Mouse (Mus musculus) limb, embryonic 12.5 days (tissue): ENCODE measurements around the gene Ugt2b5. TPM values are rescaled to one million over a fixed set of nuclear protein-coding genes. Genes with fewer than 3 reads are reported as not detected.
"Not testable (repeated sequence)": the region's sequence is repeated elsewhere in the genome, so short reads cannot be mapped to it uniquely, and the experiment has no call there.

ENCODE experiments used
- ATAC-seq: fragments of 200-750 bp; cut with Nextera tagmentation; 2 replicates; pipeline ENCODE4 v1.8.0; 2017; ENCODE audit warnings: low read depth, moderate TSS enrichment; ENCODE audit not compliant: insufficient number of reproducible peaks, insufficient read depth, low FRiP score, low TSS enrichment
- H3K27ac ChIP-seq: fragments of 300-500 bp; sonication (generic); 2 replicates; pipeline ENCODE4 v1.5.1; 2016; ENCODE audit warnings: mild to moderate bottlenecking, moderate library complexity
- H3K27me3 ChIP-seq: fragments of 300-500 bp; sonication (generic); 2 replicates; pipeline ENCODE4 v1.6.1; 2016; ENCODE audit warnings: mild to moderate bottlenecking, moderate library complexity
- H3K36me3 ChIP-seq: fragments of 300-500 bp; sonication (generic); 2 replicates; pipeline ENCODE4 v1.6.1; 2016; ENCODE audit warnings: mild to moderate bottlenecking, moderate library complexity
- H3K4me1 ChIP-seq: fragments of 300-500 bp; sonication (generic); replicated peaks from 2 replicates; pipeline ENCODE4 v1.6.1; 2016
- H3K4me2 ChIP-seq: fragments of 300-500 bp; sonication (generic); 2 replicates; pipeline ENCODE4 v1.6.1; 2016; ENCODE audit warnings: mild to moderate bottlenecking, moderate library complexity
- H3K4me3 ChIP-seq: fragments of 300-500 bp; sonication (generic); replicated peaks from 2 replicates; pipeline ENCODE4 v1.5.1; 2016; ENCODE audit warnings: mild to moderate bottlenecking
- H3K9ac ChIP-seq: fragments of 300-500 bp; sonication (generic); replicated peaks from 2 replicates; pipeline ENCODE4 v1.6.1; 2016; ENCODE audit warnings: mild to moderate bottlenecking, moderate library complexity
- H3K9me3 ChIP-seq: fragments of 300-500 bp; sonication (generic); 2 replicates; pipeline ENCODE4 v1.6.1; 2016; ENCODE audit warnings: mild to moderate bottlenecking, moderate library complexity
- WGBS: fragments of 180-500 bp; shearing (Covaris S2); methylation state at CpG from one replicate; pipeline ENCODE4 v1.1.7; 2016; 5-methylcytosine and 5-hydroxymethylcytosine counted together
- polyA plus RNA-seq: library from polyadenylated mRNA; unstranded; fragments of >200 nt; fragmentation: Nextera tagmentation; extraction: Ambion mirVana; gene quantifications from 2 replicates; pipeline ENCODE4 v1.2.1, GENCODE M21; 2016

Ugt2b5 gene
- not detected in 2 replicates for polyA plus RNA-seq

DNA sequence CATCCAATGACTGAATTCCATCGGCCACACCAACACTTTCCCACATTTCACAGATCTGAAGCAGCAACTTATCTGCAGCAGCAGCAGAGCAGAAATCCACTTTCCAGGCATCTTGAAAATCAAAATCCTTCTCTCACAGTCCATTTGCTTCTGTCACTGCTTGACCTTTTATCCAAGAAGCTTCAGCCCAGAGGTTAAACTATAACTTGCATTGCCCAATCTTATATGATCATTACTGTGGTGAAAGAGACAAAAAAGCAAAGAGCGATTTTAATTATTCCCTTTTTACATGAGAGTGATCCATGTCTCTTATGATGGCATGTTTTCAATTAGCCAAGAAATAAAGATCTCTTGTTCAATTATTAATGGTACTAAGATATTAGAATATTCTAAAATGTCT, at the start of gene Ugt2b5:
TSS of gene Ugt2b5 (minus strand) at position 123 of the 400 bp plus-strand sequence.
- H3K36me3 ChIP-seq, H3K4me2 ChIP-seq, ATAC-seq, H3K4me1 ChIP-seq, H3K27ac ChIP-seq, H3K4me3 ChIP-seq, H3K9me3 ChIP-seq, H3K27me3 ChIP-seq, H3K9ac ChIP-seq: not testable (repeated sequence)
- 95% methylated on average over 2 of the region's 2 CpGs for WGBS

DNA sequence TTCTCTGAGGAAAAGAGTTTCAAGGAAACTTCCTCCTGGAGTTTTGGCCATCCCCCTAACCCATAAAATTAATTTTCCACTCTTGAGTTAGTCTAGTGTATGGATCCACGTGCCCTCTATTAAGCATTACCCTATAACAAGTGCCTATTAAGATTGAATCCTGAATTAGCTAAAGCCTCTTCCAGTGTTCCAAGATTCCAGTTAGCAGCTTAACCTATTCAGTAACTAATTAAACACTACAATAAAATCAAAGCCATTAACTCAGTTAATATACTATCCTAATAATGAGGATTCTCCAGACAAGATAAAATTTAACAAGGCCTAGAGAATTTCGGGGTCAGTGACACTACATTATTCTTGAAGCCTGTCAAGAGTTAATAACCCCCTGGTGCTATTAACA, 35.7 kb upstream of the Ugt2b5 start:
- not testable (repeated sequence) for H3K4me1 ChIP-seq, ATAC-seq, H3K9me3 ChIP-seq, H3K4me3 ChIP-seq, H3K27me3 ChIP-seq, H3K9ac ChIP-seq, H3K27ac ChIP-seq, H3K4me2 ChIP-seq, H3K36me3 ChIP-seq
- 56% methylated on average over 2 of the region's 2 CpGs for WGBS

DNA sequence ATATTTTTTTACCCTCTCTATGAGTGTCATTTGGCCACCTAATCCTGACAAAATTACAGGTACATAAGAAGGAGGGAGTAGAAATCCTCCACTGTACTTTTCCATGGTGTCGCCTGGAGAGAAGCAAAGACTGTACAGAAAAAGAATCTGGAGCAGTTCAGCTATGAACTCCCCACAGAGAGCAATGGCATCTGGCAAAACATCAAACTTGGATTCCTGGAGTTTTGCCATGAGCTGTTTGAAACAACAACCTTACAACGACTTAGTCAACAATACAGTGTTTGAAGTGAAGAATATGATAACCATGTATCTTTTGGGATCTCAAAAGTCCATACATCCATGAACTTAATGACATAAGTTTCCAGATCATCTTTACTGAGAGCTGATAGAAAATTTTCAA, 34.6 kb upstream of the Ugt2b5 start:
- H3K27me3 ChIP-seq, result no peaks in the 10 kb centered on the region
- no peaks in the 10 kb centered on the region for H3K4me1 ChIP-seq
- no peak overlapping the region for H3K4me3 ChIP-seq
- H3K9me3 ChIP-seq, result no peaks in the 10 kb centered on the region
- ATAC-seq, result no peak
- no peaks in the 10 kb centered on the region for H3K36me3 ChIP-seq
- H3K9ac ChIP-seq, result no peak overlapping the region
- WGBS, result 81% methylated on average over 2 of the region's 2 CpGs
- H3K27ac ChIP-seq, result no peak overlapping the region
- no peak overlapping the region for H3K4me2 ChIP-seq

DNA sequence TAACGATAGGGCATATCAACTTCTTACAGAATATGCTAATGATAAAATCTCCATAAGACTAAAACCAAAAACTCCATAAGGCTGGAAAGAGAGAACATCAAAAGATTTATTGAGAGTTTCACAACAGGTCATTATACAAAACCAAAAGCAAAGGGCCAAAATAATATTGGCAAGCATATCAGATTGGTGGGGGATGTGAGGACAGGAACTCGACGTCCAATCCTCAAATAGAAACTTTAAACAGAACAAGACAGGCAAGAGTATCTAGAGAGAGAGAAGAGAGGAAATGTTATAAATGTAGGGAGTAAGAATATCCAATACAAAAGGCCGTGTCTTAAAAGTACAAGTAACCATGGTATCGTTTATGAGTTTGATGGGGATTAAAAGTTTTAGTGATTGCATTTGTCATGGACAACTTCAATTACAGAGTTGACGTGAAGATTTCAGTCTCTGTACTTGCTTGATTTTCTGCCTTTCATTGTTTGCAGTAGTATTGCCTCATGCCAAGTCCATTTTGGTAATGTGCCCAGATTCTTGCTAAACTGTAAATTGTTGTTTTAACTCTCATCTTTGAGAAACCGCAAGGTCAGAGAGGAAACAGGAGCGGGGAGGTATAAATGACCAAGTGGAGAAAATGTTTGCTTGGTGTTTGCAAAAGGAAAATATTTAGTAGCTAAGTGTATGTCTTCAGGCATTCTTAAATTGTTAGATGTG, 7.8 kb upstream of the Ugt2b5 start:
- H3K27ac ChIP-seq, result no peak overlapping the region
- no peaks in the 10 kb centered on the region for H3K4me1 ChIP-seq
- WGBS, result 91% methylated on average over 8 of the region's 8 CpGs
- ATAC-seq, result no peak
- no peak overlapping the region for H3K9ac ChIP-seq
- H3K36me3 ChIP-seq, result no peaks in the 10 kb centered on the region
- H3K4me3 ChIP-seq, result no peak overlapping the region
- H3K9me3 ChIP-seq, result no peaks in the 10 kb centered on the region
- no peaks in the 10 kb centered on the region for H3K27me3 ChIP-seq
- no peak overlapping the region for H3K4me2 ChIP-seq

DNA sequence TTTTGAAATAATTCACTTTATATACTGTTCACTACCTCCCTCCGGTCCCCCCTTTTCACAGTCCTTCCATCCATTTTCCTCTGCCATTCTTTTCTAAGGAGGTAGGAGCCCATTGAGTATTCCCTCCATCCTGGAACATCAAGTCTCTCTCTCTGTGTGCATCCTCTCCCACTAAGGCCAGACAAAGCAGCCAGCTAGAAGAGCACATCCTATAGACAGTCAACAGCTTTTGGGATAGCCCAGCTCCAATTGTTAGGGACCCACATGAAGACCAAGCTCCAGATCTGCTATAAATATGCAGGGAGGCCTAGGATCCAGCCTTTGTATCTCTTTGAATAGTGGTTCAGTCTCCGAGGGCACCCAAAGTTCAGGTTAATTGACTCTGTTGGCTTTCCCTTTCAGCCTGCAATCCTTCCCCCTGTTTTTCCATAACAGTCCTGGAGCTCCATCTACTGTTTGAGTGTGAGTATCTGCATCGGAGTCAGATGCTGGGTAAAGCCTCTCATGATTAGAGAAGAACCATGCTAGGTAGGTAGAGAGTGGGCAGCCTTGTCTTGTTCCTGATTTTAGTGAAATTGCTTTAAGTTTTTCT, 2.8 kb upstream of the Ugt2b5 start:
- H3K9me3 ChIP-seq, result no peaks in the 10 kb centered on the region
- no peak overlapping the region for H3K4me2 ChIP-seq
- H3K9ac ChIP-seq, result no peak overlapping the region
- no peaks in the 10 kb centered on the region for H3K4me1 ChIP-seq
- no peaks in the 10 kb centered on the region for H3K27me3 ChIP-seq
- no peak overlapping the region for H3K4me3 ChIP-seq
- no peak overlapping the region for H3K27ac ChIP-seq
- no peak for ATAC-seq
- 42% methylated on average over 3 of the region's 3 CpGs for WGBS
- no peaks in the 10 kb centered on the region for H3K36me3 ChIP-seq

DNA sequence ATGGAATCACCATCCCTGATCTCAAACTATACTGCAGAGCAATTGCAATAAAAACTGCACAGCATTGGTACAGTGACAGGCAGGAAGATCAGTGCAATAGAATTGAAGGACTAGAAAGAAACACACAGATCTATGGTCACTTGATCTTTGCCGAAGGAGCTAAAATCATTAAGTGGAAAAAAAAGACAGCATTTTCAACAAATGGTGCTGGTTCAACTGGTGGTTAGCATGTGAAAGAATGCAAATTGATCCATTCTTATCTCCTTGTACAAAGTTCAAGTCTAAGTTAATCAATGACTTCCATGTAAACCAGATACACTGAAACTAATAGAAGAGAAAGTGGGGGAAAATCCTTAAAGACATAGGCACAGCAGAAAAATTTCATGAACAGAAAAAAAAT, 36.4 kb downstream of the Ugt2b5 start:
- H3K4me1 ChIP-seq, H3K27ac ChIP-seq, H3K4me3 ChIP-seq, H3K9ac ChIP-seq, H3K36me3 ChIP-seq, H3K4me2 ChIP-seq, H3K9me3 ChIP-seq, ATAC-seq, H3K27me3 ChIP-seq: not testable (repeated sequence)
- 93% methylated on average over 1 of the region's 1 CpGs for WGBS

DNA sequence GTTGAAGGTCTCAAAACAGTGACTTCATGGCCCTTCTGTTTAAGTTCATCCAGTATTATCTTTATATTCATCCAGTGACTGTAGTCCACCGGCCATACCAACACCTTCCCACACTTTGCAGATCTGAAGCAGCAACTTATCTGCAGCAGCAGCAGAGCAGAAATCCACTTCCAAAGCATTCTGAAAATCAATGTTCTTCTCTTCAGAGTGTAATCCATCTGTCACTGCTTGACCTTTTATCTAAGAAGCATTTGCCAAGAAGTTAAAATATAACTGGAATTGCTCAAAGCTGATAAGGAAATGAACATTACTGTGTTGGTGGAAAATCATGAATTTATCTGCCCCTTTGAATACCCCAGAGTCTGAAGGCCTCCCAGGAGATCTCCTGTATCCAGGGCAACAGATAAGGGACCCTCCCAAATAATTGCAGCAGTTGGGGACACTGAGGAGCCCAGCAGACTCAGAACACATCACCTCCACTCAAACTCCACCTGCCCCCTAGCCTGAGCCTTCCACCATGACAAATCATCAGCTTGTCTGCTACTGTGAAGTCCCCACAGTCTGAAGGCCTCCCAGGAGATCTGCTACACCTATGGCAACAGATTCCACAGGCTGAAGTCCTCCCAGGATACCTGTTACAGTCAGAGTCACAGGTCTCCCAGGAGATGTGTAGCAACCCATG, 47.6 kb downstream of the Ugt2b5 start, which contains the start of gene Ugt2b36:
TSS of gene Ugt2b36 (minus strand) at position 210 of the 682 bp plus-strand sequence.
- 84% methylated on average over 1 of the region's 1 CpGs for WGBS
- Histone ChIP-seq H3K4me2 (no peak within 1 kb of the TSS), H3K27me3 (no peaks in the 10 kb centered on the region), H3K27ac (no peak within 1 kb of the TSS), H3K9me3 (no peaks in the 10 kb centered on the region), H3K4me1 (no peaks in the 10 kb centered on the region), H3K9ac (no peak within 1 kb of the TSS), H3K36me3 (no peaks in the 10 kb centered on the region), H3K4me3 (no peak within 1 kb of the TSS)
- ATAC-seq, result no peak

DNA sequence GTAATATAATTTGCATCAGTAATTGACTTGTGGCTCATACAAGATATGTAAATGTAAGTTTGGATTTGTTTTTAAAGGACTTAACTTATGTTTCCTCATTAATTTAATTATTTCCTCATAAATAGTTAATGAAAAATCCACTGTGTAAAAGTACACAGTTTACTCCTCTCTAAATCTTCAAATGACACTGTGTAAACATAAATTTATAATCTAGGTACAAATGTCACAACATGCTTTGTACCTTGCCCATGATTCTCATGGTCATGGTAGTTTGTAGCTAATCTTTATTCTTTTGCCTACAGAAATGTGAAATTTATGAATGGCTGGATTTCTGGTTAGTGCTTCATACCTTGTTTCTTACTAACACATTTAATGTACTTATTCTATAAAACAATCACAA, 49.0 kb downstream of the Ugt2b5 start:
- Histone ChIP-seq H3K4me1 (no peaks in the 10 kb centered on the region), H3K36me3 (no peaks in the 10 kb centered on the region), H3K4me3 (no peak overlapping the region), H3K4me2 (no peak overlapping the region), H3K9me3 (no peaks in the 10 kb centered on the region), H3K27ac (no peak overlapping the region), H3K9ac (no peak overlapping the region), H3K27me3 (no peaks in the 10 kb centered on the region)
- no peak for ATAC-seq

DNA sequence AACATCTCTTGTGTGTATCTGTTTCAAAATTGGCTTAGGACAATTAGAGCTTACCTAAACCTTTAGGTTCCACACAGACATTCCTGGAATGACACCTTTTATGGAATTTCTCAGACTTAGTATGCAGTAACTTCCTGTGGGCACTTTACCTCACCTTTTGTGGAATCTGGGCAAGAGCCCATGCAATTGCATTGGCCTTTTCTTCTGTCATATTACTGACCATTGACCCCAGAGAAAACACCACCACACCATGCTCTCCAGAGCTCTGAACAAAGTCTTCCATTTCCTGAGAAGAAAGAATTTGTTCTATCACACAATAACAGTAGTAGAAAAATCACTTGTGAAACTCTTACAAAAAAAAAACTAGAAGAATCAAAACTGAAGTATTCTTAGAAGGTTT, 50.9 kb downstream of the Ugt2b5 start:
- no peaks in the 10 kb centered on the region for H3K4me1 ChIP-seq
- no peaks in the 10 kb centered on the region for H3K9me3 ChIP-seq
- no peak overlapping the region for H3K4me3 ChIP-seq
- H3K36me3 ChIP-seq, result no peaks in the 10 kb centered on the region
- H3K4me2 ChIP-seq, result no peak overlapping the region
- no peak overlapping the region for H3K27ac ChIP-seq
- H3K9ac ChIP-seq, result no peak overlapping the region
- H3K27me3 ChIP-seq, result no peaks in the 10 kb centered on the region
- ATAC-seq, result no peak

DNA sequence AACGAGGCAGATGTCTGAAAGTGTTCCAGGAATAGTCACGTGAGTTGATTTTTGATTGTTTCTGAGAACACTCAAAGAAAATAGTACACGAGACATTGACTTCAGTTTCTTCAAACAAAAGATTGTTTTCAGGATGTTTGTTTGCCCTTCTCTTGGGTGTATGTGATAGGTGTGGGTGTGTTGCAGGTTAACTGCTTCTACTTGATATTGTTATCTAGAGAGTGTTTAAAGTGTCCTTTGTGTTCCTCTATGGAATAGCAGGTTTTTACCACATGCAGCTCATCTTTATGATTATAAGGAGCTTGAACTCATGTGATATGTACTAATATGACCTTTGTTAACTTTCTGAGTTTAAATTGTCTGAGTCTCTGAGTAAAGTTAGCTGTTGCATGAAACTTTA, 53.8 kb downstream of the Ugt2b5 start:
- Histone ChIP-seq H3K9ac (no peak overlapping the region), H3K4me2 (no peak overlapping the region), H3K27me3 (no peaks in the 10 kb centered on the region), H3K4me1 (no peaks in the 10 kb centered on the region), H3K9me3 (no peaks in the 10 kb centered on the region), H3K36me3 (no peaks in the 10 kb centered on the region), H3K4me3 (no peak overlapping the region), H3K27ac (no peak overlapping the region)
- ATAC-seq, result no peak
- WGBS, result 83% methylated on average over 3 of the region's 3 CpGs
